Mouse (Mus musculus) kidney, adult 2 months (tissue): ENCODE measurements around the gene Sf1. TPM values are rescaled to one million over a fixed set of nuclear protein-coding genes. Genes with fewer than 3 reads are reported as not detected.

Experiments
- DNase-seq: peaks from one replicate; pipeline ENCODE4 v3.0.0; 2021
- H3K27ac ChIP-seq: fragments of 200-500 bp; 2 replicates; pipeline ENCODE4 v1.5.1; 2012; ENCODE audit warnings: low read depth, low read length, control low read depth, inconsistent platforms; ENCODE audit not compliant: insufficient read depth
- H3K27me3 ChIP-seq: fragments of 200-500 bp; replicated peaks from 2 replicates; pipeline ENCODE4 v1.6.1; 2012; ENCODE audit warnings: mild to moderate bottlenecking, moderate library complexity, low read length, inconsistent platforms; ENCODE audit not compliant: control insufficient read depth, insufficient read depth
- H3K36me3 ChIP-seq: fragments of 200-500 bp; 2 replicates; pipeline ENCODE4 v1.6.1; 2012; ENCODE audit warnings: mild to moderate bottlenecking, moderate library complexity, low read length, inconsistent platforms; ENCODE audit not compliant: control insufficient read depth, insufficient read depth
- H3K4me1 ChIP-seq: fragments of 200-500 bp; 2 replicates; pipeline ENCODE4 v1.6.1; 2011; ENCODE audit warnings: low read length; ENCODE audit not compliant: control insufficient read depth, insufficient read depth
- H3K4me3 ChIP-seq: fragments of 200-500 bp; 2 replicates; pipeline ENCODE4 v1.5.1; 2011; ENCODE audit warnings: mild to moderate bottlenecking, low read depth, low read length, control low read depth; ENCODE audit not compliant: insufficient read depth
- CTCF ChIP-seq: fragments of 200-500 bp; conservative IDR thresholded peaks from 2 replicates; pipeline ENCODE4 v1.5.1; 2011; ENCODE audit warnings: low read depth, mild to moderate bottlenecking, control low read depth, low read length, moderate library complexity, mixed read lengths; ENCODE audit not compliant: insufficient read depth, insufficient read length
- POLR2A ChIP-seq: fragments of 200-500 bp; IDR thresholded peaks from one replicate; pipeline ENCODE4 v1.6.1; 2011; ENCODE audit warnings: low read depth, low read length, control low read depth
- WGBS: fragments of 180-500 bp; shearing (Covaris S2); methylation state at CpG from one replicate; pipeline ENCODE4 v1.1.7; 2018; 5-methylcytosine and 5-hydroxymethylcytosine counted together
- polyA plus RNA-seq: library from polyadenylated mRNA; depleted of rRNA; stranded (reverse); fragments of >200 nt; gene quantifications from 2 replicates; pipeline ENCODE4 v1.2.3, GENCODE M21; 2012

Sf1 gene
- polyA plus RNA-seq, 1 experiment: 71.3 TPM

DNA sequence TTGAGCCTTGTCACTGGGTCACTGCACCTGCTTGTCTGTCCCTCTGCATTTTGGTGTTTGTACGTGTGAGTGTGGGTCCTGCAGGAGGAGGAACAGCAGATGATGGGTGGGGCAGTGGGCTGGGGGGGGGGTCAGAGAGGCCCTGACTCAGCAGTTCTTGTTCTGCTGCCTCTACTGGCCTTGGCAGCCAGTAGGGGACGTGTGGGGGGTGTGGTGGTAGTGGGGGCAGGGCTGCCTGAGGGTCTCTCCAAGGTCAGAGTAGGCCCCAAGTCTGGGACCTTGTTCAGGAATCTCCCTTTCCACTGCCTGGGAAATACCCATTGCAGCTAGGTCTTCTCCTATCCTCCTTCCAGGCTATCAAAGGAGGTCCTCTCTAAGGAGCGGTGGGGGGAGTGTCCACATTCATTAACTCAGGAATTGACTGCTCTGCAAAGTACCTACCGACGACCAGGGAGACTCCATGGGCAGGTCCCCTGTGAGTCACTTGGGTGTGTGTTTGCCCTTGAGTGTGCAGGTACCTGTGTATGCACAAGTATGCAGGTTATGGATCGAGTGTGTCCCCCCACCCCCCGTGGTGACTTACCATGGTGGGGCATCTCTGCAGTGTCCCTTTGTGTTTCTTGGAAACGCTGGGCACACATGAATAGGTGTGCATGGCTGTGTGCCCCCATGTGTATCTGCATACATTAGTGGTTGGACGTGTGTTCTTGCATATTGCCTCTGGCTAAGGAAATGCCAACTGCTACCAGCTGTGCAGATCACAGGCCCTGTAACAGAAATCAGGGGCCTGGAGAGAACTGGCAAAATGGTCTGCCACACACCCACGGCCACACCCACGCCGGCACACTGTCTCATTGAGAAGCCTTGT lies 53.6 kb downstream of the Sf1 start:
- no peak for DNase-seq
- Histone ChIP-seq H3K27ac (no peak overlapping the region), H3K4me3 (no peak overlapping the region), H3K27me3 (no peaks in the 10 kb centered on the region), H3K4me1 (no peaks in the 10 kb centered on the region), H3K36me3 (no peaks in the 10 kb centered on the region)
- no peak for TF ChIP-seq CTCF
- no peak for TF ChIP-seq POLR2A
- WGBS: 58% methylated on average over 12 of the region's 12 CpGs

DNA sequence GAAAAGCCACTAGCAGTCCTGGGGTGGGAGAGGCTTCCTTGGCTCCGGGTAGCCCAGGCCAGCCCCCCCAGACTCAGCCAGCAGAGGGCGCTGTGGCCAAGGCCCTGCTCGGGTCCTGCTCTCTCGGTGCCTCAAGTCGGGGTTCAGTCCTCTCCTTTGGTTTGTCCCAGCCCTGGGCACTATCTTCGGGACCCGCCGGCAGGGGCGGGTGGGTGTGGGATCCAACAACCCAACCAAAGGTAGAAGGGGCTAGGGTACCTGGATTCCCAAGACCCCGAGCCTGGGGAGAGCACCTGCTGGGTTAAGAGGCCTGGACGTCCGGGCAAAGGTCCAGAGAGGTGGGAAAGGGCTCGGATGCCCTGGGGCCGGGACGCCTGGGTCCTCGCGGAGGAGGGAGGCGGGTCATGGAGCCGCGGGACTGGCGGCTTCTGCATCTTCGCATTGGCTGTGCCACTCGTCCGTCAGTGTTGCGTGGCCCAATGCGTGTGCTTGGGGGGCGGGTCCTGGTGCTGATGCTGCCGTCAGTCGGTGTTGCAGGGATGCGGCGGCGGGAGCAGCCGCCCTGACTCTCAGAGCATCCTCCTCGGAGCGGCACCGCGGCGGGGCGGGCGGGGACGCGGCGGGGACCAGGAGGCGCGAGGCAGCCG lies 54.9 kb downstream of the Sf1 start, which contains the start of gene Nrxn2:
Gene Nrxn2, plus strand, starts transcription at position 499 of the 647 bp plus-strand sequence.
- 1% methylated on average over 43 of the region's 46 CpGs for WGBS
- no peaks in the 10 kb centered on the region for H3K27me3 ChIP-seq
- H3K4me1 ChIP-seq: no peaks in the 10 kb centered on the region

DNA sequence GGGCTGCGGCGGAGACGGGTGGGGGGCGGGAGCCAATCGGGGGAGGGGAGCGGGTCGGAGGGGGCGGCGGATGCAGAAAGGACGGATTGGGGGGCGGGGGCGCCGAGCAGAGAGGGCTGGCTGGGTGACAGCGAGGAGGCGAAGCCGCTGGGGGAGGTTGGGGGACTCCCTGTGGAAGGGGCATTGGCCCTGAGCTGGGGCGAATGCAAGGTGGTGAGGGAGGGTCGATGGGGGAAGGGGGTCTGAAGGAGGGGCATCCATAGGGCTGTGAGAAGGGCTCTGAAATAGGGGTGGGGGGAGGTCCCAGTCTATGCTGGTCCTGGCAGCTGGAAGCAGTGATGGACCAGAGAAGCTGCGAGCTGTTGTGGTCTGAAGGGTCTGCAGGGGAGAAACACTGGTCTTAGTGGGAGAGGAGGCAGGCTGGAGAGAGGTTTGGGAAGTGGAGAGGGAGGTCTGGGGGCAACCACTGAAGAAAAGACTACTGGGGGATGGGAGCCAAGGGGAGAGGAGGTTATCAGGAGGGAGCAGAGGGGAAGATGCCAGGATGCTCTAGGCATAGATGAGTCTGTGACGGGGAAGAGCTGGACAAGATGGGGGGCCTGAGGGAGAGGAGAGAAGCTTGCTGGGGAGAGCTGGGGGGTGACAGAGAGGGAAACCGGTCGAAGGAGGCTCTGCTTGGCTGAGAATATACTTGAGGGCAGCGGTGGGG lies 55.6 kb downstream of the Sf1 start:
- no peak for TF ChIP-seq CTCF
- no peak for DNase-seq
- Histone ChIP-seq H3K4me3 (no peak overlapping the region), H3K27me3 (no peaks in the 10 kb centered on the region), H3K27ac (no peak overlapping the region), H3K4me1 (no peaks in the 10 kb centered on the region), H3K36me3 (no peaks in the 10 kb centered on the region)
- WGBS: 9% methylated on average over 22 of the region's 23 CpGs

More for the DNA sequence above, 54.9 kb downstream of the Sf1 start, which contains the start of gene Nrxn2:
- H3K4me3 ChIP-seq: peak within 1 kb of the TSS; percentile 47
- no peaks in the 10 kb centered on the region for H3K36me3 ChIP-seq
- DNase-seq: peak; percentile 85
- TF ChIP-seq POLR2A (no peak), CTCF (peak; percentile 66)
- no peak within 1 kb of the TSS for H3K27ac ChIP-seq

DNA sequence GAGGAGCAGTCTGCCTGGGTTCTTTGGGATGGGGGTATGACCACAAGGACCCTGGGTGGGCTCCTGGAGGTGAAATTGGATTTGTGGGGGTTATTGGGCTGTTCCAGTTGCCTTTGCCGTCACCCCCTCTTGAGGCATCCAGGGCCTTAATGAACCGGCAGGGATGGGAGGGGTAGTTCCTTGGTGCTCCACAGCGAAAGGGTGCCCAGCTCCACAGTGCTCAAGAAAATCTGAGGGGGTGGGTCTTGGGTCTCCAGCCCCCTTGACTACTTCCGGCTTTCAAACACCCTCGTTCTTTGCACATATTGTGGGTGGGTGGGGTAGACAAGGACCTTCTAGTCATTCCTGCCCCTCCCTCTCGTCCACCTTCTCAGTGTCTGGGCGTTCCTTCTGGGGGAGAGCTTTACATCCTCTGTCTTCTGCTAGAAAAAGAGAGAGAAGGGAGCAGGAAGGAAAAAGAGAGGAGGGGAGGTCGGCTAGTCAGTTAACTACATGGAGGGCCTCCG lies 56.4 kb downstream of the Sf1 start:
- DNase-seq: no peak
- TF ChIP-seq CTCF: no peak
- TF ChIP-seq POLR2A: no peak
- Histone ChIP-seq H3K27me3 (no peaks in the 10 kb centered on the region), H3K4me3 (no peak overlapping the region), H3K27ac (no peak overlapping the region), H3K36me3 (no peaks in the 10 kb centered on the region), H3K4me1 (no peaks in the 10 kb centered on the region)
- 56% methylated on average over 9 of the region's 9 CpGs for WGBS

DNA sequence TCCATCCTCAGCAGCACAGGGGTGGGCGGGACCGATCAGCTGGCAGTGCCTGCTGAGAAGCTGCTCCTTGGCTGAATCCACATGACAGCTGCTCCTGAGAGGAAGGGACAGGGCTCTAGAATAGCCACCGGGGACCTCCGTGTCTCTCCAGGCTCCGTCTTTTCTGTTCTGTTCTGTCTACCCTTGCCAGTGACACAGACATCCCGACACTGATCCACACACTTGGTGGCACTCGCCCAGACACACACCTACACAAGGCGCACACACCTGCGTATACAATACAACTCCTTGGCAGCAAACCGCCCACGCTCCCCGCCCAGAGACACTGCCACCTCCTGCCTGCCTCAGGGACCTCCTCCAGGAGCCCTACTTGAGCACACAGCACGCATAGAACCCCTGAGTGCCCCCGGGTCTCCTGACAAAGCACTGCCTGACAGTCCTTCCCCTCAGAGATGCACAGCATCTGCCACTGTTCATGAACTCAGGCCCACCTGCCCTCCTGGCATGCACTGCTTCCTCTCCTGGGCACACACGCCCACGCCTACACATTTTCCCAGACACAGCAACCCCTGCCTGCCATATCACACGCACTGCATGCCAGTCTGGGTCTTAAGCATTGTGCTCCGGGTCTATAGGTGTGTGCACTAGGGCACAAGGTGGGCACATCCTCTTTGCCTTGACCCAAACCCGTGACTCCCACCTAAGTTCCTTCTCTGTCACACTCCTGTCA lies 57.2 kb downstream of the Sf1 start:
- Histone ChIP-seq H3K36me3 (no peaks in the 10 kb centered on the region), H3K4me3 (no peak overlapping the region), H3K4me1 (no peaks in the 10 kb centered on the region), H3K27ac (no peak overlapping the region), H3K27me3 (no peaks in the 10 kb centered on the region)
- no peak for DNase-seq
- WGBS: 67% methylated on average over 19 of the region's 19 CpGs
- no peak for TF ChIP-seq CTCF
- no peak for TF ChIP-seq POLR2A

DNA sequence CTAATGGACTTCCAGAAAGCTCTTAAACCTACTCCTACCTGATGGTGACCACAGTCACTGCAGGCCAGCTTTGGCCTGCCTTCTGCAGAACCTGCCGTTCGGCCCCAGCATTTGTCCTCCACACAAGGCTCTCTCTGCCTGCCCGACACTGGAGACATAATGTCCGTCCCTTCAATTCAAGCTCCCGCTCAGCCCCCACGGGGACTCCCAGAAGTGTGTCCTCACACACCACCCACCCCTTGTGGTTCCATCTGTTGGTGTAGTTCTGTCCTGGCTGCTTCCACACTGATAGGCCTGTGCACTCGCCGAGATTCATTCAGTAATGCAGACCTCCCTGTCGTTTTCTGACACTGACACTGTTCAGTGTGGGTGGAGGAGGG lies 57.7 kb downstream of the Sf1 start:
- WGBS: 84% methylated on average over 9 of the region's 9 CpGs
- TF ChIP-seq POLR2A (no peak), CTCF (no peak)
- H3K4me1 ChIP-seq: no peaks in the 10 kb centered on the region
- no peak for DNase-seq
- no peaks in the 10 kb centered on the region for H3K36me3 ChIP-seq
- H3K4me3 ChIP-seq: no peak overlapping the region
- no peak overlapping the region for H3K27ac ChIP-seq
- H3K27me3 ChIP-seq: no peaks in the 10 kb centered on the region

DNA sequence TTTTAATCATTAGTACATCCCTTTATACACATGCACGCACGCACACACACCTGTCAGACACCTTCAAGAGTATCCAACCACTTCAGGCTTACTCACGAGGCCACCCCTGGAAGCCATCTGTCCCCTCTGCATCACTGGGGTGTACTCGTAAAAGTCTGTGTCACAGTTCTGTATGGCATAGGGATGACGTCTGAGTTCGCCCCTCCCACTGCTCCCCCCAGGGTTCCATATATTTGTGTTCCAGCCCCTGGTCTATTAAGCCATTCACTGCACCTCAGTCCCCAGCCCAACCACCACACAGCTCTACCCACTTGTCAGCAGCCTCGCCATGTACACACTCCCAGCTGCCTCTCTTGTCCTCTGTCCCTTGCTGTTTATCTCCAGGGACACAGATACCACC lies 58.5 kb downstream of the Sf1 start:
- H3K36me3 ChIP-seq: no peaks in the 10 kb centered on the region
- H3K4me3 ChIP-seq: no peak overlapping the region
- no peak overlapping the region for H3K27ac ChIP-seq
- TF ChIP-seq POLR2A (no peak), CTCF (no peak)
- no peaks in the 10 kb centered on the region for H3K27me3 ChIP-seq
- WGBS: 85% methylated on average over 7 of the region's 7 CpGs
- DNase-seq: no peak
- H3K4me1 ChIP-seq: no peaks in the 10 kb centered on the region
